Mouse (Mus musculus) embryonic fibroblast, embryonic 13.5 days (primary cell): Measurements from ENCODE around the gene Hcn4. TPM values are rescaled to one million over a fixed set of nuclear protein-coding genes. Genes with fewer than 3 reads are reported as not detected.

Experiments used
- H3K27ac ChIP-seq: 2 replicates; pipeline ENCODE4 v1.5.1; 2012; ENCODE audit warnings: low read length, control low read depth, inconsistent platforms; ENCODE audit not compliant: insufficient read depth
- H3K4me1 ChIP-seq: 2 replicates; pipeline ENCODE4 v1.6.1; 2011; ENCODE audit warnings: low read length; ENCODE audit not compliant: control insufficient read depth, insufficient read depth
- H3K4me3 ChIP-seq: 2 replicates; pipeline ENCODE4 v1.5.1; 2011; ENCODE audit warnings: mild to moderate bottlenecking, control low read depth, low read length; ENCODE audit not compliant: insufficient read depth
- CTCF ChIP-seq: IDR thresholded peaks from 2 replicates; pipeline ENCODE4 v1.5.1; 2011; ENCODE audit warnings: mild to moderate bottlenecking, control low read depth, low read length, moderate library complexity, borderline replicate concordance; ENCODE audit not compliant: insufficient read depth
- POLR2A ChIP-seq: IDR thresholded peaks from 2 replicates; pipeline ENCODE4 v1.6.1; 2011; ENCODE audit warnings: low read depth, mild to moderate bottlenecking, control low read depth, low read length, moderate library complexity
- polyA plus RNA-seq: library from polyadenylated mRNA; stranded (reverse); fragments of >200 nt; gene quantifications from 2 replicates; pipeline ENCODE4 v1.2.4, GENCODE M21; 2011; ENCODE audit warnings: low read depth; ENCODE audit not compliant: missing spikeins, insufficient read length

The Hcn4 gene
- polyA plus RNA-seq, 1 experiment = not detected

GRCm38 (mm10) chr9:58841655-58842054 lies 18.4 kb downstream of the Hcn4 start:
- Histone ChIP-seq H3K27ac (no peak overlapping the region), H3K4me3 (no peak overlapping the region), H3K4me1 (no peaks in the 10 kb centered on the region)
- no peak for TF ChIP-seq CTCF

DNA sequence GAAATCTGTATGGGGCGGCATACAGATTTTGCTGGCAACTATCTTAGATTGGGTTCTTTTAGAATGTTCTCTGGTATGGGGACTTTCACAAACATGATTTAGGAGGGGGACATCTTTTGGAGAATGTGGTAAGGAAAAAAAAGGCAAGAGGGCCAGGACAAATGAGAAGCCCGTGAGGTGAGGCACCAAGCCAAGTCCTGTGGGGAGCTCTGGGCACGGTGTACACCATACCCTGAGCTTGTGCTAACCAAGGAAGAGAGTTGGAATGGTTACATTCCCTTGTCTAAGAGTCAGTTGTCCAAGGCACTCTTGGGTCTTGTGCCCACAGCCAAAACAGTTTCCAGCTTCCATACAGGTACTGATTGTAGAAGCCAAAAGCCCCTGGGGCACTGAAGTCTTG lies 21.4 kb downstream of the Hcn4 start:
- no peaks in the 10 kb centered on the region for H3K4me1 ChIP-seq
- H3K27ac ChIP-seq = no peak overlapping the region
- TF ChIP-seq CTCF = no peak
- no peak overlapping the region for H3K4me3 ChIP-seq

DNA sequence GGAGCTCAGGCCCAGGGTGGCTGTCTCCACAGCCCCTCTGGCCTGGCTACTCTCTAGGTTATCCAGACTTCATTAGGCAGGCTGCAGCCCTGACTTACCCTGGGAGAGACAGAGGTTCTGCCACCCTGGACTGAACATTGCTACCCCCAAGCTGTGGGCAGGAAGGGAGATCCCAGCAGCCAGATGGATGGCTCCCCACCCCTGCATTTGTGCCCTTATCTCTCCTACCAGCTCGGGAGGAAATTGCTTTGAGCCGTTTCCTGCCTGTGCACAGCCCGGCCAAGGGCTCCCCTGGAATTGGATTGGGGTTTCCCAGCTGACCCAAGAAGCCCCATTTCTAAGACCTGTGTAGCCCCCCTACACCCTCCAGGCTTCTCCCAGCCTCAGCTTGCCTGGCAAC lies 23.8 kb downstream of the Hcn4 start:
- TF ChIP-seq POLR2A (no peak), CTCF (no peak)
- H3K27ac ChIP-seq = no peak overlapping the region
- no peak overlapping the region for H3K4me3 ChIP-seq
- H3K4me1 ChIP-seq = no peaks in the 10 kb centered on the region

- TF ChIP-seq CTCF = no peak
- TF ChIP-seq POLR2A = no peak
- Histone ChIP-seq H3K4me1 (no peaks in the 10 kb centered on the region), H3K27ac (no peak overlapping the region), H3K4me3 (no peak overlapping the region)
These were observed 24.5 kb downstream of the Hcn4 start for GRCm38 (mm10) chr9:58847676-58848075.

DNA sequence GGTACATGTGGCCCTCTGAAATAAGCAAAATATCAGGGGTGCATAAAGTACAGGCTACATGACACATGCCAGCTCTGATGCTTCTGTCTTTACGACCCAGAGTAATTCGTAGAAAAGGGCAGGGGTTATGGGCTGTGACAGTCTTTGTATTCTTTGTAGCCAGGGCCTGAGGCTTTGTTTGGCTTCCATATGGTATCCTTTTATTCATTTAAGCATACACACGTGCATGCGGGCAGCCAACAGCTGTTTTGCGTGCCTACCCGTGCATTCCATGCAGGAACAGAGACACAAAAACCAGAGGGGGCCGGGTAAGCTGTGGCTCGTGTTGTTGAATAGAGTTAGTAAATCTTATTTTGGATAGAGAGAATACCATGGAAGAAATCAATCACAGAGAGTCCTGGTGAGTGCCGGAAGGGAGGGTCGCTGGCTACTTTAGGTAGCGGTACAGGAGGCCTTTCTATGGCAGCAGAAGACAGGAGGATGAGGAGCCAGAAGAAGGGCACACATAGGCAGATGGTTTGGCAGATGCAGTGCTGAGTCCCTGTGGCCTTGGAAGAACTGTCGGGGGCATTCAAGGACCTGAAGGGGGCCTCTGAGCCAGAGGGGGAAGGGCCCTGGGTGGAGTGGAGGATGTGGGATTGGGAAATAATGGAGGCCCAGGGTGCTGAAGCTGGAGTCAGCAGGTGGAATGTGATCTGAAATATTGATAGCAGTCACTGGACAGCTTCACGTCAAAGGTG lies 26.5 kb downstream of the Hcn4 start:
- Histone ChIP-seq H3K4me3 (no peak overlapping the region), H3K27ac (no peak overlapping the region)
- TF ChIP-seq POLR2A (no peak), CTCF (no peak)

DNA sequence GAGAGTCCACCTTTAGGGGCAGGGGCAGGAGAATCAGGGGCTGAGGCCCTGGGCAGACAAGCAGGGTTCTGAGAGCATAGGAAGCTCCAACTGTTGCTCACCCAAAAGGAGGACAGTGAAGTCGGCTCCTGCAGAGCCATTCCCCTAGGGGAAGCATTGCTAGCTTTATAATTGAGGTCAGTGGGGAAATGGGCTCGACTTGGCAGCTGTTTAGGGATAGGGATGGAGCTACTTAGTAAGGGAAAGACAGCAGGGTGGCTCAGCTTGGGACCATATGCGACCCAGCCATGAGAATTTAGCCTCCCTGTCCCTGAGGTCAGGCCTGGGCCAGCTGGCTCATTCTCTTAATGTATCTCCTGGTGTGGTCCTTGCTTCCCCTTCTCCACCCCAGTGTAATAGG lies 31.7 kb downstream of the Hcn4 start:
- Histone ChIP-seq H3K4me1 (no peaks in the 10 kb centered on the region), H3K27ac (no peak overlapping the region), H3K4me3 (no peak overlapping the region)
- TF ChIP-seq CTCF (no peak), POLR2A (no peak)

More for the DNA sequence above, 26.5 kb downstream of the Hcn4 start:
- H3K4me1 ChIP-seq = no peaks in the 10 kb centered on the region

- H3K27ac ChIP-seq = no peak overlapping the region
- H3K4me3 ChIP-seq = no peak overlapping the region
- TF ChIP-seq CTCF (no peak), POLR2A (no peak)
- no peaks in the 10 kb centered on the region for H3K4me1 ChIP-seq
These were observed 35.9 kb downstream of the Hcn4 start for GRCm38 (mm10) chr9:58859080-58859635.

DNA sequence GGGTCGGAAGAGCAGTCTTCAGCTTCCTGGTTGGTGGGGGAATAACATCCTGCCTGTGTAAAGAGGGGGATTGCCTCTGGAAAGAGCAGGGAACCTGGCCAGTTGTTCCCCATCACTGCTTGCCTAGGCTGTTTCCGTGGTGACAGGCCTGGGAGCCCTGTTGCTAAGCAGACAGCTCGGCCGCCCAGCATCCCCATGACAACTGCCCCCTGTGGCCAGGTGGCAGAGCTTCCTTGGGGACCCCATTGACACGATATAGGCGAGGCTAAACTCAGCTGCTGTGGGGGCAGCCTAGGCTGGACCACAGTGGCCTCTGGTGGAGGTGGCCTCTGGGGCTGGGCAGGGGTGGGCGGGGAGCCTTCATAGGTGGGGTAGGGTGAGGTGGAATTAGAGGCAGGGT lies 40.6 kb downstream of the Hcn4 start:
- Histone ChIP-seq H3K4me1 (no peaks in the 10 kb centered on the region), H3K4me3 (no peak overlapping the region), H3K27ac (no peak overlapping the region)
- no peak for TF ChIP-seq CTCF
- TF ChIP-seq POLR2A = no peak

- no peak overlapping the region for H3K27ac ChIP-seq
- no peak overlapping the region for H3K4me3 ChIP-seq
- no peaks in the 10 kb centered on the region; the same call in 1 of the 2 replicates for H3K4me1 ChIP-seq
- TF ChIP-seq POLR2A (no peak), CTCF (no peak)
These were observed 47.9 kb downstream of the Hcn4 start for GRCm38 (mm10) chr9:58871141-58871540.

DNA sequence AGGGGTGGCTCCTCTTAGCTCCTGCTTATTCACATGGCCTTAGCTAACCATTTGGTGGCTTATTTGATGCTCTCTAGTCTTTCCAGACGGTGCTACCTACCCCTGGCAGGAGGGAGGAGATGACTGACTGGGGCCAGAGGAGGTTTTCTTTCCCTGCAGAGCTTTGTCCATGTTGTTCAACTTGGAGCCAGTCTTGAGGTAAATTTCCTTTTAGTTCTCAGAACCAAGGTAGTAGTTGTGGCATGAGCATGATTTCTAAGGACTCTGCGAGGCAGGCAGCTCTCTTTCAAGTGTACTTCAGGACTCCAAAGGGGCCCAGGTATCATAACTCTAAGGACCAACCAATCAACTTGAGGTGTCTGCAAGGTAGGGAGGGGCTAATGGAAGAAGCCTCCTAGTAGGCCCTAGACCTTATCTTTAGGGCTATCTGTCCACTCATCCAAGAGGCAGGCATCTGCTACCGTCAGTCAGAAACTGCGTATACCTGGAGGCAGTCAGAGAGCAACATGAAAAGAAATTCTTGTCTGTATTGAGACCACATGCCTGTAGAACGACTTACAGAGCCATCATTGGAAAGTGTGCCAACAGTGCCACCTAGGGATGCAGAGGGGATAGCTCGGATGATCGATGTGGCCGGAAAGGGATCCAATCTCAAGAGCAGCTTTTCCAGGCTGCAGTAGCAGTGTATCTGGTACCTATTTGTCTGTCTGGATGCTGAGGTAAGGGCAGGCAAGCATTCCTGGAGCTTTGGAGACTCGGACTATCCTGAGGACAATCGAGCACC lies 50.5 kb downstream of the Hcn4 start:
- TF ChIP-seq POLR2A (no peak), CTCF (peak; percentile 85; the same call in 1 of the 2 replicates)

More for the DNA sequence above, 50.5 kb downstream of the Hcn4 start:
- Histone ChIP-seq H3K4me1 (no peaks in the 10 kb centered on the region; the same call in 1 of the 2 replicates), H3K4me3 (no peak overlapping the region), H3K27ac (no peak overlapping the region)
